In the genomic region with DNA sequence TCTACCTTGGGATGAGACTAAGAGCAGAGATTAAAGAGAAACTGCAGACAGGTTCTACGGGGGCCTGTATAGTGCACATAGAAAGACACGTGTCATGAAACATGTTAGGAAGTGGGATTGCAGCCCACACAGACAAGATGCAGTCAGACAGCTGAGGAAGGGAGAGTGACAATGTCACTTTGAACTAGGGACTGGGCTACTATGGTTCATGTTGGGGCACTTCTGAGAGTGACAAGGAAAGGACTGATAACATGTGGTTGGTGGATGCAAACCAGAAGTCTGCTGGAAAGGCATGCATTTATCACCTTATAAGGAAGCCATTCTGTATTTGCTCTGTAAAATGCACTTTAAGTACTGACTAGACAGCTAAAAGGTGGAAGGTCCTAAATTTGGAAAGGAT, we compare ENCODE assay signal across 29 mouse cellular contexts.
DNase-seq lines count a peak whose midpoint lies in the region; ATAC-seq and TF ChIP-seq lines count a peak whose summit lies in the region.
"Had no signal": no experiment of that assay in that cellular context is flagged by ENCODE, and none has a peak within 500 bp of the region (broad histone marks: within the 10 kb centered on the region; RNA-seq: fewer than 3 reads in every experiment).

No protein-coding gene starts in this region.

- H3K4me3 ChIP-seq in heart, embryonic 10.5 days = no peak overlapping the region
- H3K4me3 ChIP-seq in heart, adult 2 months = no peak overlapping the region
- H3K4me3 ChIP-seq in heart, embryonic 13.5 days = no peak overlapping the region
- no peak overlapping the region for H3K4me3 ChIP-seq in heart, embryonic 16.5 days (ENCODE audit: low read length)
- H3K4me3 ChIP-seq: embryonic facial prominence, embryonic 10.5 days; embryonic facial prominence, embryonic 13.5 days; erythroblast, embryonic 14.5 days; forebrain, embryonic 12.5 days; forebrain, embryonic 15.5 days had no signal

- peak overlapping the region; percentile 81 for H3K27ac ChIP-seq in heart, embryonic 10.5 days
- H3K27ac ChIP-seq in heart, adult 2 months = no peak overlapping the region
- H3K27ac ChIP-seq in heart, embryonic 13.5 days (replicated peaks) = peak overlapping the region; percentile 46; the same call in 1 of the 2 replicates
- no peak overlapping the region for H3K27ac ChIP-seq in heart, embryonic 16.5 days (ENCODE audit: low read length)
- H3K27ac ChIP-seq: embryonic facial prominence, embryonic 10.5 days; embryonic facial prominence, embryonic 13.5 days; forebrain, embryonic 12.5 days; forebrain, embryonic 15.5 days; hindbrain, embryonic 14.5 days; hindbrain, postnatal 0 days had no signal

- H3K79me2 ChIP-seq in heart, adult 2 months (replicated peaks; ENCODE audit: control insufficient read depth, insufficient read depth, low read length) = no peaks in the 10 kb centered on the region

- intact Hi-C loops in heart, adult 2 months (cut with DNase I) = no loop called here
- intact Hi-C loops in heart, postnatal 25 days (cut with DNase I) = loop anchor here (10.0 kb wide), 1 partner anchor 126 kb away; no protein-coding TSS in a partner anchor

- no peak for TF ChIP-seq CTCF in heart, adult 2 months (IDR thresholded peaks at IDR 0.05)

- 0 out of 2 replicates have a peak overlapping the region, but pooled peaks have one; percentile 16 for H3K4me2 ChIP-seq in heart, embryonic 13.5 days
- H3K4me2 ChIP-seq in heart, embryonic 16.5 days (ENCODE audit: low read depth, low read length) = peak overlapping the region; percentile 5; the same call in 1 of the 2 replicates
- H3K4me2 ChIP-seq: embryonic facial prominence, embryonic 13.5 days; forebrain, embryonic 12.5 days; forebrain, embryonic 15.5 days; hindbrain, embryonic 14.5 days had no signal

- no peak for TF ChIP-seq EP300 in heart, adult 2 months (IDR thresholded peaks at IDR 0.05; ENCODE audit: insufficient read depth, low read depth, low read length)

- TF ChIP-seq POLR2A in heart, adult 2 months (IDR thresholded peaks at IDR 0.05; ENCODE audit: insufficient read depth, low read depth, low read length) = no peak

- no peak; the same call in 1 of the 2 replicates for ATAC-seq in heart, embryonic 13.5 days (ENCODE audit: extremely low read depth, insufficient number of reproducible peaks, low FRiP score, low TSS enrichment)
- ATAC-seq in heart, embryonic 16.5 days (replicated peaks; ENCODE audit: extremely low read depth, insufficient read depth, low FRiP score) = 0 out of 2 replicates have a peak, but pooled peaks have one; percentile 41
- ATAC-seq: forebrain, embryonic 15.5 days; hindbrain, postnatal 0 days; inflammation-experienced regulatory T-cells, adult 6 months; intestine, embryonic 16.5 days had no signal

- no peaks in the 10 kb centered on the region for H3K36me3 ChIP-seq in heart, embryonic 10.5 days
- H3K36me3 ChIP-seq in heart, adult 2 months (ENCODE audit: control insufficient read depth, insufficient read depth, low read length) = no peaks in the 10 kb centered on the region
- H3K36me3 ChIP-seq in heart, embryonic 13.5 days = no peaks in the 10 kb centered on the region
- H3K36me3 ChIP-seq in heart, embryonic 16.5 days (ENCODE audit: control insufficient read depth, insufficient read depth) = no peaks in the 10 kb centered on the region
- H3K36me3 ChIP-seq: embryonic facial prominence, embryonic 10.5 days; embryonic facial prominence, embryonic 13.5 days; forebrain, embryonic 12.5 days; forebrain, embryonic 15.5 days; G1E had no signal

- DNase-seq in heart, embryonic 10.5 days (ENCODE audit: low spot score) = peak; percentile 78
- no peak for DNase-seq in heart, adult 2 months
- no peak for DNase-seq in heart, postnatal 25 days (ENCODE audit: low spot score)
- no peak for DNase-seq in heart, adult 11 months
- peak; percentile 4 for DNase-seq in 416B (ENCODE audit: low read depth)
- DNase-seq in adipocyte (ENCODE audit: low spot score) = no peak
- DNase-seq: adrenal gland, adult 8-10 months; adrenal gland, postnatal 25 days; B cell, adult 2 months; cerebellum, adult 11-12 months; cerebellum, adult 8-10 months; cerebellum, postnatal 36 days; embryo, embryonic 11 days; gastrocnemius, postnatal 25 days; kidney, adult 18-20 months; kidney, adult 9 months had no signal

- WGBS in heart, embryonic 10.5 days = 38% methylated on average over 2 of the region's 2 CpGs
- 67% methylated on average over 2 of the region's 2 CpGs for WGBS in heart, adult 2 months
- 20% methylated on average over 2 of the region's 2 CpGs for WGBS in heart, embryonic 13.5 days
- 51% methylated on average over 2 of the region's 2 CpGs for WGBS in heart, embryonic 16.5 days

- H3K4me1 ChIP-seq in heart, embryonic 10.5 days = peaks cover 12% of the 10 kb centered on the region
- no peaks in the 10 kb centered on the region; the same call in 1 of the 2 replicates for H3K4me1 ChIP-seq in heart, adult 2 months (ENCODE audit: control insufficient read depth, insufficient read depth, low read length)
- H3K4me1 ChIP-seq in heart, embryonic 13.5 days = peaks cover 21% of the 10 kb centered on the region
- H3K4me1 ChIP-seq in heart, embryonic 16.5 days (ENCODE audit: control insufficient read depth, insufficient read depth, low read length) = peaks cover 9% of the 10 kb centered on the region; the same call in 1 of the 2 replicates
- H3K4me1 ChIP-seq: embryonic facial prominence, embryonic 10.5 days; embryonic facial prominence, embryonic 13.5 days; forebrain, embryonic 15.5 days had no signal

- H3K9ac ChIP-seq in heart, adult 2 months (ENCODE audit: low read depth, low read length) = no peak overlapping the region
- no peak overlapping the region for H3K9ac ChIP-seq in heart, embryonic 13.5 days
- H3K9ac ChIP-seq in heart, embryonic 16.5 days (ENCODE audit: low read length) = no peak overlapping the region
- H3K9ac ChIP-seq: embryonic facial prominence, embryonic 13.5 days; forebrain, embryonic 12.5 days; forebrain, embryonic 15.5 days; hindbrain, embryonic 14.5 days had no signal

- H3K27me3 ChIP-seq in heart, embryonic 10.5 days (ENCODE audit: insufficient read depth, poor library complexity, severe bottlenecking) = no peaks in the 10 kb centered on the region
- no peaks in the 10 kb centered on the region for H3K27me3 ChIP-seq in heart, adult 2 months (ENCODE audit: control insufficient read depth, insufficient read depth, low read length)
- H3K27me3 ChIP-seq in heart, embryonic 13.5 days (replicated peaks) = no peaks in the 10 kb centered on the region
- no peaks in the 10 kb centered on the region for H3K27me3 ChIP-seq in heart, embryonic 16.5 days (ENCODE audit: control insufficient read depth, insufficient read depth, low read length)
- H3K27me3 ChIP-seq: CH12.LX; embryonic facial prominence, embryonic 13.5 days; forebrain, embryonic 12.5 days; forebrain, embryonic 15.5 days had no signal

- H3K9me3 ChIP-seq in heart, embryonic 10.5 days = no peaks in the 10 kb centered on the region
- H3K9me3 ChIP-seq in heart, embryonic 13.5 days = no peaks in the 10 kb centered on the region
- no peaks in the 10 kb centered on the region for H3K9me3 ChIP-seq in heart, embryonic 16.5 days (replicated peaks; ENCODE audit: control insufficient read depth, low read length)
- H3K9me3 ChIP-seq: embryonic facial prominence, embryonic 10.5 days; embryonic facial prominence, embryonic 13.5 days; forebrain, embryonic 12.5 days; forebrain, embryonic 15.5 days; G1E had no signal

Comparison
In these comparisons a context has a peak if more than half of its experiments do, and no peak if none do; other contexts are left out.
1. DNase-seq: peak in heart, embryonic 10.5 days (single experiment) and 416B (single experiment); none in heart, adult 2 months (0 of 2), heart, postnatal 25 days (single experiment), heart, adult 11 months (single experiment) and adipocyte (single experiment).
2. H3K27ac ChIP-seq: peak in heart, embryonic 10.5 days (single experiment) and heart, embryonic 13.5 days (single experiment); none in heart, adult 2 months (single experiment) and heart, embryonic 16.5 days (single experiment).